Mouse (Mus musculus) lung, embryonic 16.5 days (tissue): ENCODE measurements around the gene Fam98c. TPM values are rescaled to one million over a fixed set of nuclear protein-coding genes. Genes with fewer than 3 reads are reported as not detected.

Source experiments
- ATAC-seq: fragments of 200-750 bp; cut with Nextera tagmentation; 2 replicates; pipeline ENCODE4 v1.8.0; 2017; ENCODE audit warnings: low read depth, mild to moderate bottlenecking, moderate library complexity
- H3K27ac ChIP-seq: fragments of 300-500 bp; sonication (generic); 2 replicates; pipeline ENCODE4 v1.5.1; 2014; ENCODE audit warnings: mild to moderate bottlenecking, control low read depth, low read length
- H3K27me3 ChIP-seq: fragments of 300-500 bp; sonication (generic); 2 replicates; pipeline ENCODE4 v1.6.1; 2014; ENCODE audit warnings: low read depth, low read length, mixed read lengths; ENCODE audit not compliant: control insufficient read depth, insufficient read depth
- H3K36me3 ChIP-seq: fragments of 300-500 bp; sonication (generic); 2 replicates; pipeline ENCODE4 v1.6.1; 2014; ENCODE audit warnings: low read length; ENCODE audit not compliant: control insufficient read depth, insufficient read depth
- H3K4me1 ChIP-seq: fragments of 300-500 bp; sonication (generic); replicated peaks from 2 replicates; pipeline ENCODE4 v1.6.1; 2014; ENCODE audit warnings: low read length, mixed read lengths; ENCODE audit not compliant: control insufficient read depth, insufficient read depth
- H3K4me2 ChIP-seq: fragments of 300-500 bp; sonication (generic); 2 replicates; pipeline ENCODE4 v1.6.1; 2014; ENCODE audit warnings: low read depth, low read length, control low read depth
- H3K4me3 ChIP-seq: fragments of 300-500 bp; sonication (generic); 2 replicates; pipeline ENCODE4 v1.5.1; 2014; ENCODE audit warnings: mild to moderate bottlenecking, low read length, control low read depth
- H3K9ac ChIP-seq: fragments of 300-500 bp; sonication (generic); 2 replicates; pipeline ENCODE4 v1.6.1; 2014; ENCODE audit warnings: low read length, control low read depth
- H3K9me3 ChIP-seq: fragments of 300-500 bp; sonication (generic); 2 replicates; pipeline ENCODE4 v1.6.1; 2016; ENCODE audit warnings: low read length; ENCODE audit not compliant: control insufficient read depth
- WGBS: fragments of 180-500 bp; shearing (Covaris S2); extraction: QIAGEN DNeasy Blood & Tissue Kit; methylation state at CpG from one replicate; pipeline ENCODE4 v1.1.7; 2014; 5-methylcytosine and 5-hydroxymethylcytosine counted together
- polyA plus RNA-seq: library from polyadenylated mRNA; unstranded; fragments of >200 nt; fragmentation: Nextera tagmentation; extraction: Ambion mirVana; gene quantifications from 2 replicates; pipeline ENCODE4 v1.2.1, GENCODE M21; 2015

Fam98c gene
- polyA plus RNA-seq, 1 experiment from 2014 or later, result 17.6 TPM

DNA sequence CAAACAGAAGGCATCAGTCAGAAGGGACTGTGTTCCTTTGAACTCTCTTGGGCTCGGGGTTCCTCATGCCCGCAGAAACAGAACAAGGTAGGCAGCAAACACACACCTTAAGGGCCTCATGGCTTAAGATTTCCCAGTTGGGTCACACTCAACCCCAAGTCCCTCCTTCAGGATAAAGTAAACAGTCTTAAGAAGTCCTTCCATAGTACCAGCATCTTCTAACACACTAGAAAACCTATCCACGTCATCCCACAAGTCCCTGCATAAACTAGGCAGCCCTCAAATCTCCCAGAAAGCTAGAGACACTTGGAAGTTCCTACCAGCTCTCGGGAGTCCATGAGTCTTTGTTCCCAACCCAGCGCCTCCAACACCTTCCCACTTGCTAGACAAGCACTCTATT is 6.3 kb upstream of the Fam98c start:
- Histone ChIP-seq H3K9ac (no peak overlapping the region), H3K27ac (peak overlapping the region; percentile 57), H3K9me3 (no peaks in the 10 kb centered on the region), H3K36me3 (no peaks in the 10 kb centered on the region), H3K4me3 (no peak overlapping the region), H3K4me1 (0 out of 2 replicates have a peak, but pooled peaks cover 2% of the 10 kb centered on the region), H3K4me2 (0 out of 2 replicates have a peak overlapping the region, but pooled peaks have one; percentile 14), H3K27me3 (peaks cover 17% of the 10 kb centered on the region)
- peak; percentile 34; the same call in 1 of the 2 replicates for ATAC-seq
- 41% methylated on average over 5 of the region's 5 CpGs for WGBS

GRCm38 (mm10) chr7:29158264-29158663 is 2.2 kb upstream of the Fam98c start:
- Histone ChIP-seq H3K9ac (no peak overlapping the region), H3K36me3 (no peaks in the 10 kb centered on the region), H3K4me1 (peaks cover 2% of the 10 kb centered on the region; the same call in 1 of the 2 replicates), H3K4me3 (no peak overlapping the region), H3K9me3 (no peaks in the 10 kb centered on the region), H3K27ac (no peak overlapping the region), H3K4me2 (no peak overlapping the region), H3K27me3 (peaks cover 17% of the 10 kb centered on the region)
- ATAC-seq, result no peak
- WGBS, result 1% methylated on average over 5 of the region's 5 CpGs

DNA sequence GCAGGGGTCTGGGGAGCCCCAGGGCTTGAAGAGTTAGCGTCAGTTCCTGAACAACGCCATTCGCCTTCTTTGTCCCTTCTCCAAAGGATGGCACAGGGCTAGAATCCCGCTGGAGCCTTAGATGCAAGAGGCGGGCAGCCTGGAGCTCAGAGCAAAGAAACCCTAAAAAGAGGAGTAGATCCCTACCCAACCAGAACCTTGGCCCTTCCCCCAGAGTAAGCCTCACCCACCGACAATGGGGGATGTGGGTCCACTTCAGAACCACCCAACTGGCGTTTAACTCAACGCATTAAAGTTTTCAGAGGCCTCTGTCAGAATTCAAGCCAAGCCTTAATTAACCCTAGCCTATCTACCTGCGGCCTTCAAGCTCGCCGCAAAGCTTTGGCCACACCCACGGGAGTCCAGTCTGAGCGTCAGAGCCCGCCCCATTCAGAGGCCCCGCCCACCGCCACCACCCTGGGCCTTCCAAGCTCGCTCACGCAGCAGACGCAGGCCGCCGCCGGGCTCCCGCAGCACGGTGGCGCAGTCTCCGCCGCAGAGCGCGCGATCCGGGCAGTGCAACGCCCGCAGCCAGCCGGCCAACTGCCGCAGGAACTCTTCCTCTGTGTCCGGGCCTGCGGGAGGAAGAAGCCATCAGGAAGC is 717 bp downstream of the Fam98c start:
- H3K4me3 ChIP-seq, result peak overlapping the region; percentile 85
- peak overlapping the region; percentile 85 for H3K9ac ChIP-seq
- H3K4me2 ChIP-seq, result peak overlapping the region; percentile 96
- peak overlapping the region; percentile 85 for H3K27ac ChIP-seq
- peak; percentile 94 for ATAC-seq
- H3K9me3 ChIP-seq, result no peaks in the 10 kb centered on the region
- H3K4me1 ChIP-seq, result no peaks in the 10 kb centered on the region; the same call in 1 of the 2 replicates
- 8% methylated on average over 31 of the region's 37 CpGs for WGBS
- H3K27me3 ChIP-seq, result peaks cover 17% of the 10 kb centered on the region
- no peaks in the 10 kb centered on the region for H3K36me3 ChIP-seq

DNA sequence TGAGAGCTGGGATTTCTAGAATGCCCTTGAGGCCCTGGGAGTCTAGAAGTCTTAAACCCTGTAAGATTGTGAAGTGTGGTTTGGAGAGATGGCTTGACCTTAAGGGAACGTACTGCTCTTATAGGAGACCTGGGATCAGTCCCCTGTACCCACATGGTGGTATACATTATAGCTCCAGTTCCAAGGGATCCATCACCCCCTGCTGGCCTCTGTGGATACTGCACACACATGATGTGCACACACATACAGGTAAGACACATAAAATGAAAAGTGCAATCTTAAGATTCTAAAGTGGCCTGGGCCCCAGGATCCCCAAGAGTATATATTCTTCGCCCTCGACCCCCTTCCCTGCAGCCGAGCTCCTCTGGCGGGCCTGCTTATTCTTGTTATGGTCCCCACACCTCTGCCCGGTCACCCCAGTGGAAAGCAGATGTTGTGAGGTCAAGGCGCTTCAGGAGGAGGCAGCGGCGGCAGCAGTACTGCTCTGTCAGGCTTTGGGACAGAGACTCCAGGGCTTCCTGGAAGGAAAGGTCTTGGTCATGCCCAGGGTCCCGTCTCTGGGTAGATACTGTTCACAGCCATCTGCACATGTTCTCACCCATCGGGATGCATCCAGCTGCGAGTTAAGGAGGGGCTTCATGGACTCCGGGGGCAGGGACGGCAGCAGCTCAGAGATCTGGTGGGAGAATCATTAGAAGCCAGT is 1.9 kb downstream of the Fam98c start:
- H3K27me3 ChIP-seq, result peaks cover 11% of the 10 kb centered on the region
- no peaks in the 10 kb centered on the region for H3K9me3 ChIP-seq
- 93% methylated on average over 14 of the region's 14 CpGs for WGBS
- H3K4me1 ChIP-seq, result no peaks in the 10 kb centered on the region; the same call in 1 of the 2 replicates
- H3K9ac ChIP-seq, result no peak overlapping the region
- no peak for ATAC-seq
- H3K4me2 ChIP-seq, result no peak overlapping the region
- H3K4me3 ChIP-seq, result no peak overlapping the region
- H3K36me3 ChIP-seq, result no peaks in the 10 kb centered on the region
- H3K27ac ChIP-seq, result no peak overlapping the region

DNA sequence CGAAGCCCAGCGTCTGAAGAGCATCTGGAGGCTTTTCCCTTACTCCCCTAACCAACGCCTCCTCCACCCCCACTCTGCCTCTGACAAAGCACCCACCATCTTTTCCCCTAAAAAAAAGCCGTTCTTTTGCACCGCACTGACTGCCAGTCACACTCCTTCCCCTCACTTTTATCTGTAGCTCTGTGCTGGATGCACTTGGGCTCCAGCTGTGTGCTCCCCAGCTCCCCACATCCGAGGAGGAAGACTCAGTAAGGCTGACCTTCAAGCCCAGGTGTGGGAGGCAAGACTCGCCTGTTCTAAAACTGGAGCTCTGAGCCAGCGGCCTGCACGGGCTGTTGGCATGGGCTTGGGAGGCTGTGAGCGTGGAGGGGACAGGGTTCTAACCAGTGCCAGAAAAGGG is 4.5 kb downstream of the Fam98c start:
- no peak for ATAC-seq
- no peak overlapping the region for H3K4me3 ChIP-seq
- 57% methylated on average over 10 of the region's 10 CpGs for WGBS
- no peaks in the 10 kb centered on the region for H3K27me3 ChIP-seq
- no peak overlapping the region for H3K27ac ChIP-seq
- H3K9me3 ChIP-seq, result no peaks in the 10 kb centered on the region
- H3K4me1 ChIP-seq, result no peaks in the 10 kb centered on the region; the same call in 1 of the 2 replicates
- H3K4me2 ChIP-seq, result no peak overlapping the region
- H3K9ac ChIP-seq, result no peak overlapping the region
- no peaks in the 10 kb centered on the region for H3K36me3 ChIP-seq

DNA sequence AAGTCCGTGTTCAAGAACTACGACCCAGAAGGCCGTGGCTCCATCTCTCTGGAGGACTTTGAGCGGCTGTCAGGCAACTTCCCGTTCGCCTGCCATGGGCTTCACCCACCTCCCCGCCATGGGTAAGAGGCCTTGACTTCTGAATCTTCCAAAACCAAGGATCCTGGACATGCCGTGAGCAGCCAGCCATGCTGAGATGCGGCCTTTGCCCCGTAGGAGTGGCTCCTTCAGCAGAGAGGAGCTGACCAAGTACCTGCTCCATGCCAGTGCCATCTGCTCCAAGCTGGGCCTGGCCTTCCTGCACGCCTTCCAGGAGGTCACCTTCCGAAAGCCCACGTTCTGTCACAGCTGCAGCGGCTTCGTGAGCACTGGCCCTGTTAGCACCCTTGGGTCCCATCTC is 7.3 kb downstream of the Fam98c start:
- WGBS, result 91% methylated on average over 15 of the region's 15 CpGs
- no peak overlapping the region for H3K4me3 ChIP-seq
- H3K27me3 ChIP-seq, result no peaks in the 10 kb centered on the region
- no peak overlapping the region for H3K9ac ChIP-seq
- no peak overlapping the region for H3K27ac ChIP-seq
- H3K4me1 ChIP-seq, result no peaks in the 10 kb centered on the region
- H3K36me3 ChIP-seq, result no peaks in the 10 kb centered on the region
- H3K9me3 ChIP-seq, result no peaks in the 10 kb centered on the region
- H3K4me2 ChIP-seq, result no peak overlapping the region
- ATAC-seq, result no peak

- H3K27ac ChIP-seq, result no peak overlapping the region
- no peak for ATAC-seq
- no peaks in the 10 kb centered on the region for H3K36me3 ChIP-seq
- H3K9me3 ChIP-seq, result no peaks in the 10 kb centered on the region
- no peak overlapping the region for H3K4me2 ChIP-seq
- H3K27me3 ChIP-seq, result no peaks in the 10 kb centered on the region
- H3K4me3 ChIP-seq, result no peak overlapping the region
- H3K4me1 ChIP-seq, result no peaks in the 10 kb centered on the region
- WGBS, result 70% methylated on average over 7 of the region's 7 CpGs
- no peak overlapping the region for H3K9ac ChIP-seq
These were observed 9.2 kb downstream of the Fam98c start for GRCm38 (mm10) chr7:29146625-29147367.

GRCm38 (mm10) chr7:29144006-29144405 is 12.0 kb downstream of the Fam98c start:
- Histone ChIP-seq H3K4me2 (no peak overlapping the region), H3K27me3 (no peaks in the 10 kb centered on the region), H3K9me3 (no peaks in the 10 kb centered on the region), H3K9ac (no peak overlapping the region), H3K4me1 (no peaks in the 10 kb centered on the region), H3K4me3 (no peak overlapping the region), H3K36me3 (no peaks in the 10 kb centered on the region), H3K27ac (no peak overlapping the region)
- no peak for ATAC-seq
- 90% methylated on average over 4 of the region's 4 CpGs for WGBS

- no peak overlapping the region for H3K4me3 ChIP-seq
- H3K27me3 ChIP-seq, result no peaks in the 10 kb centered on the region
- no peak overlapping the region for H3K4me2 ChIP-seq
- no peaks in the 10 kb centered on the region for H3K36me3 ChIP-seq
- H3K27ac ChIP-seq, result no peak overlapping the region
- ATAC-seq, result no peak
- WGBS, result 58% methylated on average over 8 of the region's 8 CpGs
- H3K9ac ChIP-seq, result no peak overlapping the region
- H3K9me3 ChIP-seq, result no peaks in the 10 kb centered on the region
- H3K4me1 ChIP-seq, result no peaks in the 10 kb centered on the region
These were observed 14.6 kb downstream of the Fam98c start for GRCm38 (mm10) chr7:29141416-29141815.
